Mouse (Mus musculus) embryonic facial prominence, embryonic 15.5 days (tissue): ENCODE measurements around the gene Zfp423. TPM values are rescaled to one million over a fixed set of nuclear protein-coding genes. Genes with fewer than 3 reads are reported as not detected.
A peak's percentile ranks its signal among the peaks of the same experiment; 100 is the strongest.

ENCODE experiments used
- ATAC-seq: fragments of 200-750 bp; cut with Nextera tagmentation; 2 replicates; pipeline ENCODE4 v1.8.0; 2017; ENCODE audit warnings: low read depth, moderate TSS enrichment; ENCODE audit not compliant: insufficient number of reproducible peaks, low FRiP score, low TSS enrichment
- H3K27ac ChIP-seq: fragments of 300-500 bp; sonication (generic); replicated peaks from 2 replicates; pipeline ENCODE4 v1.5.1; 2015; ENCODE audit warnings: mild to moderate bottlenecking, inconsistent platforms
- H3K27me3 ChIP-seq: fragments of 300-500 bp; sonication (generic); 2 replicates; pipeline ENCODE4 v1.6.1; 2015; ENCODE audit warnings: inconsistent platforms
- H3K36me3 ChIP-seq: fragments of 300-500 bp; sonication (generic); 2 replicates; pipeline ENCODE4 v1.6.1; 2015; ENCODE audit warnings: mild to moderate bottlenecking, inconsistent platforms
- H3K4me1 ChIP-seq: fragments of 300-500 bp; sonication (generic); 2 replicates; pipeline ENCODE4 v1.6.1; 2015; ENCODE audit warnings: inconsistent platforms
- H3K4me2 ChIP-seq: fragments of 300-500 bp; sonication (generic); replicated peaks from 2 replicates; pipeline ENCODE4 v1.6.1; 2015; ENCODE audit warnings: mild to moderate bottlenecking, inconsistent platforms
- H3K4me3 ChIP-seq: fragments of 300-500 bp; sonication (generic); replicated peaks from 2 replicates; pipeline ENCODE4 v1.5.1; 2015; ENCODE audit warnings: mild to moderate bottlenecking, inconsistent platforms
- H3K9ac ChIP-seq: fragments of 300-500 bp; sonication (generic); 2 replicates; pipeline ENCODE4 v1.6.1; 2015; ENCODE audit warnings: inconsistent platforms
- H3K9me3 ChIP-seq: fragments of 300-500 bp; sonication (generic); replicated peaks from 2 replicates; pipeline ENCODE4 v1.6.1; 2016; ENCODE audit warnings: inconsistent platforms
- WGBS: fragments of 180-500 bp; shearing (Covaris S2); methylation state at CpG from one replicate; pipeline ENCODE4 v1.1.7; 2015; 5-methylcytosine and 5-hydroxymethylcytosine counted together
- polyA plus RNA-seq: library from polyadenylated mRNA; unstranded; fragments of >200 nt; fragmentation: Nextera tagmentation; extraction: Ambion mirVana; gene quantifications from 2 replicates; pipeline ENCODE4 v1.2.1, GENCODE M21; 2015

Zfp423 gene
- polyA plus RNA-seq, 1 experiment from 2014 or later, result 20.5 TPM

- no peaks in the 10 kb centered on the region for H3K36me3 ChIP-seq
- no peak overlapping the region for H3K27ac ChIP-seq
- no peaks in the 10 kb centered on the region for H3K27me3 ChIP-seq
- no peak overlapping the region for H3K4me3 ChIP-seq
- H3K4me2 ChIP-seq, result no peak overlapping the region
- ATAC-seq, result no peak
- H3K9ac ChIP-seq, result no peak overlapping the region
- no peaks in the 10 kb centered on the region for H3K9me3 ChIP-seq
- H3K4me1 ChIP-seq, result peaks cover 7% of the 10 kb centered on the region
- WGBS, result 54% methylated on average over 9 of the region's 9 CpGs
Measured at GRCm38 (mm10) chr8:87697127-87697526, 262.3 kb downstream of the Zfp423 start.

DNA sequence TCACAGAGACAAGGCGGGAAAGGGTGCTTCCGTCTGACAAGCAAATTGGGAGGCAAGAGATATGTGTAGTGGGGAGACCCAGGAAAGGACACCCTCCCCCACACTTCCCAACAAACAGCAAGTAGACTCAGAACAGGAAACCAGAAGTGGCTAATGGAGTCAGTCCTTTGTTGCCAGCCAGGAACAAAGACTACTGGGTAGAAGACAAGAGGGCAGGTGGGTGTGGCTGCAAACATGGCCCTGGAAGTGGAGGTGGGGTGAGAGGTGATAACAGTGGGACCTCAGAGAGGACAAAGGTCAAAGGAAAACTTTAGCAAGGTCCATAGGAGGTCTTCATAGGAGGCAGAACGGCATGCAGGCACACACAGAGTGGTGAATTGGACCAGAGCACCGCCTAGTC lies 265.7 kb downstream of the Zfp423 start:
- no peak for ATAC-seq
- no peaks in the 10 kb centered on the region for H3K36me3 ChIP-seq
- H3K4me1 ChIP-seq, result peaks cover 22% of the 10 kb centered on the region
- H3K4me3 ChIP-seq, result no peak overlapping the region
- 83% methylated on average over 4 of the region's 4 CpGs for WGBS
- H3K4me2 ChIP-seq, result no peak overlapping the region
- no peak overlapping the region for H3K9ac ChIP-seq
- no peaks in the 10 kb centered on the region for H3K9me3 ChIP-seq
- no peak overlapping the region for H3K27ac ChIP-seq
- H3K27me3 ChIP-seq, result no peaks in the 10 kb centered on the region

DNA sequence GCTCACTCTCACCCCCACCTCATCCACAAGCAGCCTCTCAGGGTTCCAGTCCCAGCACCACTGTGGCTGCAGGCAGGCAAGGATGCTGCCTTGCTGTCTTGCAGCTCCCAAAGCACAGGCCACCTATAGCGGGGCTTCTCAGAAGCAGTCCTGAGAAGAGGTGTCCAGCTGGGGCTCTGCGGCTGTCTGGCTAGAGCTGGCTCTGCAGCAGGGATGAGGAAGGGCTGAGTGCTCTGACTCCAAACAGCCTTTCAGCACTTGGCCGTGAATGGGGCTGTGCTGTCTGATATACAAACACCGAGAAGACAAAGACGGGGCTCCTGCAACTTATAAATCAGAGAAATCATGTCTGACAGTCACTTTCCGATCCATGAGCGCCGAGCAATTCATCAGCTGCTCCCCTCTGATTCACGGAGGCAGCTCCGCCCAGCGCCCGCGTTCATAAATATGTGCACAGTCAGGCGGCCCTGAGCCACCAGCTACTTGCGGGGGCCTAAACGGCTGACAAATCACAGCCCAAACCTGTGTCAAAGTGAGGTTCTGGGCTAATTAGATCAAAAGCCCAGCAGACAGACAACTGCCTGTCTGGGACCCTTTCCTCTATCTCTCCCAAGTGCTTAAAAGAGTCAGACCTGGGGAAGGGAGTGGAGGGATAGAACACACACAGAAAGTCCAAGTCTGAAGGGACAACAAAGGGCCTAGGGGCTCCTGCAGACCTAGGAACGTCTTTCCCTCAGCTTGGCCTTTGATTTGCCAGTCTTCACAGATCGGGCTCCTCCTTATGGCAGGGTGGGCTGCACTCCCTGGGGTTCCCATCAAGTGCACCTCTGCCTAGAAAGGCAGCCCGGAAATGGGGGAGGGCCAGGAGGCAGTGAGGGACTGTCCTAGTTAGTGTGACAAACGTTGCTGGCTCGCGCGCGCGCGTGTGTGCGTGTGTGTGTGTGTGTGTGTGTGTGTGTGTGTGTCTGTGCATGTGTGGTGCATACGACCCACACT lies 269.0 kb downstream of the Zfp423 start:
- 0 out of 2 replicates have a peak overlapping the region, but pooled peaks have one; percentile 17 for H3K4me2 ChIP-seq
- no peaks in the 10 kb centered on the region for H3K36me3 ChIP-seq
- no peaks in the 10 kb centered on the region for H3K9me3 ChIP-seq
- peaks cover 43% of the 10 kb centered on the region for H3K4me1 ChIP-seq
- no peak overlapping the region for H3K9ac ChIP-seq
- H3K27me3 ChIP-seq, result no peaks in the 10 kb centered on the region
- 25% methylated on average over 28 of the region's 28 CpGs for WGBS
- H3K4me3 ChIP-seq, result no peak overlapping the region
- no peak overlapping the region for H3K27ac ChIP-seq
- ATAC-seq, result no peak

GRCm38 (mm10) chr8:87689192-87689591 lies 270.2 kb downstream of the Zfp423 start:
- no peak overlapping the region for H3K4me2 ChIP-seq
- H3K36me3 ChIP-seq, result no peaks in the 10 kb centered on the region
- H3K27me3 ChIP-seq, result no peaks in the 10 kb centered on the region
- 61% methylated on average over 6 of the region's 6 CpGs for WGBS
- H3K4me3 ChIP-seq, result no peak overlapping the region
- no peak for ATAC-seq
- H3K27ac ChIP-seq, result no peak overlapping the region
- no peak overlapping the region for H3K9ac ChIP-seq
- peaks cover 43% of the 10 kb centered on the region for H3K4me1 ChIP-seq
- no peaks in the 10 kb centered on the region for H3K9me3 ChIP-seq

GRCm38 (mm10) chr8:87688348-87688747 lies 271.0 kb downstream of the Zfp423 start:
- Histone ChIP-seq H3K4me2 (no peak overlapping the region), H3K4me1 (peaks cover 43% of the 10 kb centered on the region)
- WGBS, result 62% methylated on average over 4 of the region's 4 CpGs

DNA sequence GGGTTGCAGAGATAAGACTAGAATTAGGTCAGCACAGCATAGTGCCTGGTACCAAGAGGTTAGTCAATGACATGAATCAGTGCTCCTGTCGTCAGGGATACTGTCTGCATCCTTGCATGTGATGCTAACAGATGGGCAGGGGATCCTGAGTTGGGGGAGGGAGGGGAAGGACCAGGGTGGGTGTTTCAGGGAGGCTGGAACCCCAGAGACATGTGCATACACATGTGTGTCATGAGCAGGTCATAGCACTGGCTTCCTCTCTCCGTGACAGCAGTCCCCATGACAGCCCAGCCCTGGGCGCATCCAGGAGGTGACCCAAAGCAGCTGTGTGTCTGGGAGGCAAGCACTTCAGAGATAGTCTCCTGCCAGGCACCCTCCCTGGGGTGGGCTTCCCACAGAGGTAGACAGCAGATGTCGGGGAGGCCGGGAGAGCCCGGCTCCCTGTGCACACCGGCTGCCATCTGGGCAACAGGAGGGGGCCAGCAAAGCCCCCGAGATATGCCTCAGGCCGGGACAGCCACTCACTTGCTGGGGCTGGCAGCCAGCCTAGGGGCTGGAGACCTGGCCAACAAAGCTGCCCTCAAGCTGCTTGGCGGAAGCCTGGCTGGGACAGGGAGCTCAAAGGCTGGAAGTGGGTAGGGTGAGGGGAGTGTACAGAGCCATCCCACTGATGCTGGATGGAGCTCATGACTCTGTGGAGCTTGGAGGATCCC lies 272.3 kb downstream of the Zfp423 start:
- Histone ChIP-seq H3K4me1 (peaks cover 43% of the 10 kb centered on the region), H3K9ac (no peak overlapping the region), H3K4me2 (no peak overlapping the region), H3K9me3 (no peaks in the 10 kb centered on the region), H3K4me3 (no peak overlapping the region), H3K27me3 (no peaks in the 10 kb centered on the region), H3K27ac (no peak overlapping the region), H3K36me3 (no peaks in the 10 kb centered on the region)
- 61% methylated on average over 10 of the region's 10 CpGs for WGBS
- ATAC-seq, result no peak

More at GRCm38 (mm10) chr8:87688348-87688747, 271.0 kb downstream of the Zfp423 start:
- H3K9me3 ChIP-seq, result no peaks in the 10 kb centered on the region
- no peak for ATAC-seq
- no peak overlapping the region for H3K27ac ChIP-seq
- no peaks in the 10 kb centered on the region for H3K27me3 ChIP-seq
- no peak overlapping the region for H3K4me3 ChIP-seq
- no peaks in the 10 kb centered on the region for H3K36me3 ChIP-seq
- H3K9ac ChIP-seq, result no peak overlapping the region

DNA sequence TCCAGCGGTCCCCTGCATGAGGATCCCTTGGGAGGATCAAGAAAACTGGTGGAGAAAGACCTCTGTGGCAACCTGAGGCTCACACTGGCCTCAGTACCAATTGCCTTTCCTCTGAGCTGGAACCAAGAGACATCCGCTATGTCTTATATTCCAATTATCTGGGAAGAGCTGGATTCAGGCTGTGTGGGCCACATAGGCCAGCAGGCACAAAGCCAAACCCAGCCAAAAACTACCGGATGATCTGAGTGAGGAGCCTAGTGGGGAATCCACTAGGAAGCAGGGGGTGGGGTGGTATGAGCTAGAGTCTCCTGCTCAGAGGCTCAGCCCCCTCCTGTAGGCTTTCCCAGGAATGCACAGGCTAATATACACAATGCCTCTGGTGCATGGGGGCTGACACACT lies 273.4 kb downstream of the Zfp423 start:
- 59% methylated on average over 3 of the region's 3 CpGs for WGBS
- no peak for ATAC-seq
- no peaks in the 10 kb centered on the region for H3K36me3 ChIP-seq
- H3K9me3 ChIP-seq, result no peaks in the 10 kb centered on the region
- H3K9ac ChIP-seq, result no peak overlapping the region
- no peaks in the 10 kb centered on the region for H3K27me3 ChIP-seq
- peaks cover 42% of the 10 kb centered on the region for H3K4me1 ChIP-seq
- H3K27ac ChIP-seq, result no peak overlapping the region
- no peak overlapping the region for H3K4me3 ChIP-seq
- H3K4me2 ChIP-seq, result no peak overlapping the region

DNA sequence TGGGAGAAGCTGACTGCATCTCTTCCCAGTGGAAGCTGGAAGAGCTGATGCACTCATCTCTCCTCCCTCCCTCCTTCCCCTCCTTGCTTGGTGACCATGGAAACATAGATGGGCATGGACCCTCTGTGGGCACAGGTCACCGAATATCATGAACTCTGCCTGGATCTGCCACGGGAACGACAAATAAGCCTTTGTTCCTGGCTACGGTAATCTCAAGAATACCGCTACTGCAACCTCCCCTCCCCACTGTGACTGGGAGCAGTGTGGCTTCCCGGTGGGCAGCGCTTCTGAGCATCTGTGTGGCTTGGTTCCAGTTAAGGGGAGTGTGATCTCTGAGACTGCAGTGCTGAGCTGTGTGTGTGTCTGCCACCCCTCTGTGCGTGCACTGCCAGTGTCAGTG lies 274.0 kb downstream of the Zfp423 start:
- Histone ChIP-seq H3K9me3 (no peaks in the 10 kb centered on the region), H3K27ac (no peak overlapping the region), H3K4me2 (no peak overlapping the region), H3K4me1 (peaks cover 35% of the 10 kb centered on the region), H3K27me3 (no peaks in the 10 kb centered on the region), H3K4me3 (no peak overlapping the region), H3K36me3 (no peaks in the 10 kb centered on the region), H3K9ac (no peak overlapping the region)
- ATAC-seq, result no peak
- WGBS, result 50% methylated on average over 8 of the region's 8 CpGs

DNA sequence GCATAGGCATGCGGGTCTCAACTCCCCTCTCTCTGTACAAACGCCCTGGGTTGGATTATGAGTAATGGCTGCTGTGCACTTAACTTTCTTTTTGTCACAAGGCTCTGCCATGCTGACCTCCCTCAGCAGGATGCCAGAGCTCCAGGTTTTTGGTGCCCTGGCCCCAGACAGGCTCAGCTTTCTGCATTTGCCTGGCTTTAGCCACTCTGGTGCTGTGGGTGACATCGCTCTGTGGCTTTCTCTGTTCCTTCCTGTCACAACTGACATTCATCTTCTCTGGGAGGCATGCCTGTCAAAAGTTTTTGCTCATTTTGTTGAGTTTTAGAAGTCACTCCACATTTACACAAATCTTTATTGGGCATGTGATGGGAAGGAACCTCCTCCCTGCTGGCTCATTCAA lies 277.3 kb downstream of the Zfp423 start:
- peaks cover 7% of the 10 kb centered on the region; the same call in 1 of the 2 replicates for H3K4me1 ChIP-seq
- no peak overlapping the region for H3K27ac ChIP-seq
- no peak overlapping the region for H3K4me2 ChIP-seq
- no peaks in the 10 kb centered on the region for H3K9me3 ChIP-seq
- WGBS, result 88% methylated on average over 3 of the region's 3 CpGs
- no peak overlapping the region for H3K4me3 ChIP-seq
- ATAC-seq, result no peak
- H3K27me3 ChIP-seq, result no peaks in the 10 kb centered on the region
- H3K9ac ChIP-seq, result no peak overlapping the region
- H3K36me3 ChIP-seq, result no peaks in the 10 kb centered on the region

- no peak for ATAC-seq
- WGBS, result 36% methylated on average over 3 of the region's 3 CpGs
- no peaks in the 10 kb centered on the region for H3K36me3 ChIP-seq
Measured at GRCm38 (mm10) chr8:87680034-87680433, 279.4 kb downstream of the Zfp423 start.

GRCm38 (mm10) chr8:87679431-87680003 lies 279.9 kb downstream of the Zfp423 start:
- Histone ChIP-seq H3K36me3 (no peaks in the 10 kb centered on the region), H3K4me3 (no peak overlapping the region), H3K9me3 (no peaks in the 10 kb centered on the region), H3K4me2 (no peak overlapping the region), H3K4me1 (no peaks in the 10 kb centered on the region), H3K9ac (no peak overlapping the region), H3K27me3 (no peaks in the 10 kb centered on the region), H3K27ac (no peak overlapping the region)
- no peak for ATAC-seq
- WGBS, result 71% methylated on average over 11 of the region's 11 CpGs

More at GRCm38 (mm10) chr8:87680034-87680433, 279.4 kb downstream of the Zfp423 start:
- Histone ChIP-seq H3K27me3 (no peaks in the 10 kb centered on the region), H3K4me1 (no peaks in the 10 kb centered on the region), H3K9me3 (no peaks in the 10 kb centered on the region), H3K9ac (no peak overlapping the region), H3K4me2 (no peak overlapping the region), H3K4me3 (no peak overlapping the region), H3K27ac (no peak overlapping the region)
